Mouse (Mus musculus): ENCODE measurements around the gene Kifc3. TPM values are rescaled to one million over a fixed set of nuclear protein-coding genes. Genes with fewer than 3 reads are reported as not detected.

The Kifc3 gene
- total and polyA plus RNA-seq, 3 experiments = 10.6 to 19.1 TPM; not detected in 1

- Histone ChIP-seq H3K79me2 (ENCODE audit: control insufficient read depth, insufficient read depth, low read length, poor library complexity) (no peaks in the 10 kb centered on the region), H3K9ac (ENCODE audit: control insufficient read depth, low read depth, low read length, poor library complexity, severe bottlenecking) (no peak overlapping the region), H3K27ac (ENCODE audit: control insufficient read depth, low read depth, low read length) (no peak overlapping the region), H3K4me1 (ENCODE audit: control insufficient read depth in 1 of 2, insufficient read depth in 2 of 2, low read length in 2 of 2) (no peaks in the 10 kb centered on the region), H3K9me3 (replicated peaks; ENCODE audit: insufficient read depth, low read length) (no peaks in the 10 kb centered on the region), H3K27me3 (ENCODE audit: control insufficient read depth in 1 of 2, insufficient read depth in 2 of 2, low read length in 2 of 2) (no peaks in the 10 kb centered on the region), H3K4me3 (ENCODE audit: control insufficient read depth in 1 of 2, insufficient read depth in 1 of 2, low read depth in 2 of 2, low read length in 2 of 2) (no peak overlapping the region), H3K36me3 (ENCODE audit: control insufficient read depth in 1 of 2, insufficient read depth in 2 of 2, low read length in 2 of 2) (no peaks in the 10 kb centered on the region)
- TF ChIP-seq KAT2A (conservative IDR thresholded peaks at IDR 0.05; ENCODE audit: low read depth, low read length) (no peak), HCFC1 (IDR thresholded peaks at IDR 0.05; ENCODE audit: low read depth, low read length) (no peak), NRF1 (IDR thresholded peaks at IDR 0.05; ENCODE audit: insufficient read depth, low read depth, low read length, poor library complexity, severe bottlenecking) (no peak), JUND (IDR thresholded peaks at IDR 0.05; ENCODE audit: low read depth, low read length) (no peak), TBP (IDR thresholded peaks at IDR 0.05; ENCODE audit: low read depth, low read length) (no peak), POLR2AphosphoS2 (IDR thresholded peaks at IDR 0.05; ENCODE audit: low read length) (no peak), MAFK (IDR thresholded peaks at IDR 0.05; ENCODE audit: borderline replicate concordance, low read depth, low read length) (no peak), GABPA (IDR thresholded peaks at IDR 0.05; ENCODE audit: low read depth, low read length) (no peak), ETS1 (IDR thresholded peaks at IDR 0.05; ENCODE audit: low read depth, low read length) (no peak), MXI1 (IDR thresholded peaks at IDR 0.05; ENCODE audit: low read depth, low read length) (no peak), ZKSCAN1 (IDR thresholded peaks at IDR 0.05; ENCODE audit: low read depth, low read length) (no peak), EP300 (IDR thresholded peaks at IDR 0.05; ENCODE audit: low read depth in 1 of 2, low read length in 2 of 2) (no peak), MYB (IDR thresholded peaks at IDR 0.05; ENCODE audit: low read depth, low read length) (no peak), NELFE (IDR thresholded peaks at IDR 0.05; ENCODE audit: low read depth, low read length) (no peak)
- DNase-seq (ENCODE audit: low read depth, low spot score) = no peak
These were observed 76.1 kb downstream of the Kifc3 start for GRCm38 (mm10) chr8:95126497-95126896.

GRCm38 (mm10) chr8:95123455-95123854 lies 79.2 kb downstream of the Kifc3 start:
- no peaks in the 10 kb centered on the region for H3K27me3 ChIP-seq (ENCODE audit: control insufficient read depth in 1 of 2, insufficient read depth in 2 of 2, low read length in 2 of 2)
- H3K9ac ChIP-seq (ENCODE audit: control insufficient read depth, low read depth, low read length, poor library complexity, severe bottlenecking) = no peak overlapping the region
- no peaks in the 10 kb centered on the region for H3K4me1 ChIP-seq (ENCODE audit: control insufficient read depth in 1 of 2, insufficient read depth in 2 of 2, low read length in 2 of 2)
- DNase-seq (ENCODE audit: low read depth, low spot score) = peak; percentile 40
- H3K4me3 ChIP-seq (ENCODE audit: control insufficient read depth in 1 of 2, insufficient read depth in 1 of 2, low read depth in 2 of 2, low read length in 2 of 2) = no peak overlapping the region
- H3K79me2 ChIP-seq (ENCODE audit: control insufficient read depth, insufficient read depth, low read length, poor library complexity) = no peaks in the 10 kb centered on the region
- H3K36me3 ChIP-seq (ENCODE audit: control insufficient read depth in 1 of 2, insufficient read depth in 2 of 2, low read length in 2 of 2) = no peaks in the 10 kb centered on the region
- no peak for TF ChIP-seq TAL1 (IDR thresholded peaks at IDR 0.05; ENCODE audit: low read length)
- no peak for TF ChIP-seq JUND (IDR thresholded peaks at IDR 0.05; ENCODE audit: low read depth, low read length)
- no peak for TF ChIP-seq ZKSCAN1 (IDR thresholded peaks at IDR 0.05; ENCODE audit: low read depth, low read length)
- TF ChIP-seq MAZ (IDR thresholded peaks at IDR 0.05; ENCODE audit: low read depth, low read length) = no peak
- TF ChIP-seq CTCF (IDR thresholded peaks at IDR 0.05 in 2 of 3, conservative IDR thresholded peaks at IDR 0.05 in 1 of 3; ENCODE audit: control insufficient read depth in 1 of 3, insufficient read depth in 1 of 3, low read depth in 2 of 3, low read length in 3 of 3, poor library complexity in 1 of 3, severe bottlenecking in 1 of 3) = peak; percentile 46 to 55 (median 48); a peak in 5 of 6 replicates
- TF ChIP-seq GATA1 (IDR thresholded peaks at IDR 0.05; ENCODE audit: low read depth, low read length) = no peak
- no peak for TF ChIP-seq RCOR1 (IDR thresholded peaks at IDR 0.05; ENCODE audit: low read depth, low read length)
- peak; percentile 42 for TF ChIP-seq SMC3 (IDR thresholded peaks at IDR 0.05; ENCODE audit: low read depth, low read length)
- no peak for TF ChIP-seq ZC3H11A (IDR thresholded peaks at IDR 0.05; ENCODE audit: low read depth, low read length)
- TF ChIP-seq MYC (IDR thresholded peaks at IDR 0.05; ENCODE audit: low read depth, low read length) = no peak
- TF ChIP-seq POLR2AphosphoS5 (IDR thresholded peaks at IDR 0.05; ENCODE audit: borderline replicate concordance, low read depth, low read length) = no peak
- TF ChIP-seq POLR2A (IDR thresholded peaks at IDR 0.05; ENCODE audit: control insufficient read depth in 1 of 2, insufficient read depth in 1 of 2, low read depth in 1 of 2, low read length in 2 of 2, poor library complexity in 1 of 2) = no peak
- TF ChIP-seq CHD1 (IDR thresholded peaks at IDR 0.05; ENCODE audit: low read depth, low read length) = no peak
- TF ChIP-seq USF1 (IDR thresholded peaks at IDR 0.05; ENCODE audit: low read depth, low read length) = no peak
- TF ChIP-seq ELF1 (IDR thresholded peaks at IDR 0.05; ENCODE audit: low read depth, low read length) = no peak
- peak; percentile 27 for TF ChIP-seq RAD21 (IDR thresholded peaks at IDR 0.05; ENCODE audit: low read depth, low read length)
- TF ChIP-seq TBP (IDR thresholded peaks at IDR 0.05; ENCODE audit: low read depth, low read length) = no peak
- TF ChIP-seq SIN3A (IDR thresholded peaks at IDR 0.05; ENCODE audit: low read length) = no peak
- TF ChIP-seq KAT2A (conservative IDR thresholded peaks at IDR 0.05; ENCODE audit: low read depth, low read length) = no peak
- no peak for TF ChIP-seq NRF1 (IDR thresholded peaks at IDR 0.05; ENCODE audit: insufficient read depth, low read depth, low read length, poor library complexity, severe bottlenecking)
- no peak for TF ChIP-seq BHLHE40 (IDR thresholded peaks at IDR 0.05; ENCODE audit: borderline replicate concordance, low read depth, low read length)
- TF ChIP-seq USF2 (IDR thresholded peaks at IDR 0.05; ENCODE audit: borderline replicate concordance in 1 of 2, insufficient read depth in 1 of 2, low read depth in 1 of 2, low read length in 2 of 2) = no peak
- no peak for TF ChIP-seq HCFC1 (IDR thresholded peaks at IDR 0.05; ENCODE audit: low read depth, low read length)
- H3K27ac ChIP-seq (ENCODE audit: control insufficient read depth, low read depth, low read length) = no peak overlapping the region
- no peaks in the 10 kb centered on the region for H3K9me3 ChIP-seq (replicated peaks; ENCODE audit: insufficient read depth, low read length)

All from MEL (cell line).